Mouse (Mus musculus) G1E (cell line): ENCODE measurements around the gene Spock3.

ENCODE experiments used
- CTCF ChIP-seq: IDR thresholded peaks from 2 replicates; pipeline ENCODE4 v1.5.1; 2012; ENCODE audit warnings: low read depth, low read length, inconsistent platforms, mixed read lengths
- GATA2 ChIP-seq: IDR thresholded peaks from 2 replicates; pipeline ENCODE4 v1.6.1; 2012; ENCODE audit warnings: low read depth, low read length, inconsistent platforms, borderline replicate concordance

DNA sequence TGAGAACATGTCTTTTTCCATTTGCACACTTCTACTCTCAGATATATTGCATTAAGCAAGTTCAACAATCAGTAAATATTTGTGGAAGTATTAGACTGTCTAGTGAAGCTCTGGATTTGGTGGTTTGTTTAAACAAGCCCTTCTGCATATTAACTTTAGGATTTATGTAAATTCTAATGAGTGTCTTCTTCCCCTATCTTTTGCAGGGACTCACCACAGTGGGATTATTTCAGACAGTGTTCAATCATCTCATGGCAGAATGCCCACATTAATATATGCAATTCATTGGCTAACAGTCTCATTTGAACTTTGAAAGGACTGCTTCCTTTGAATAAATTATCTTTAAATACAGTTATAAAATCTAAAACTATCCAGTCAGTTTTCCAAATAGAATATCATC lies 446.9 kb downstream of the Spock3 start:
- no peak for TF ChIP-seq CTCF
- TF ChIP-seq GATA2 = no peak
